Mouse (Mus musculus): ENCODE results near the gene Mrpl16. TPM values are rescaled to one million over a fixed set of nuclear protein-coding genes. Genes with fewer than 3 reads are reported as not detected.

The Mrpl16 gene
- polyA plus RNA-seq (2012; ENCODE audit: insufficient read depth, insufficient read length, missing spikeins) = 113 and 132 TPM in 2 replicates

- H3K4me1 ChIP-seq (ENCODE audit: control insufficient read depth, insufficient read depth, insufficient read length, low read length) = no peaks in the 10 kb centered on the region
- H3K27ac ChIP-seq (replicated peaks; ENCODE audit: low read depth, low read length) = peak within 1 kb of the TSS; percentile 55
- H3K4me3 ChIP-seq (ENCODE audit: insufficient read depth, low read depth, low read length) = peak within 1 kb of the TSS; percentile 91
These were observed at the start of gene Mrpl16 for GRCm38 (mm10) chr19:11770205-11770892. Gene Mrpl16, plus strand, starts transcription at chr19:11770391.

- H3K4me3 ChIP-seq (ENCODE audit: insufficient read depth, low read depth, low read length) = no peak overlapping the region
- H3K4me1 ChIP-seq (ENCODE audit: control insufficient read depth, insufficient read depth, insufficient read length, low read length) = no peaks in the 10 kb centered on the region
- no peak overlapping the region for H3K27ac ChIP-seq (replicated peaks; ENCODE audit: low read depth, low read length)
These were observed 46.3 kb upstream of the Mrpl16 start for GRCm38 (mm10) chr19:11723870-11724269.

GRCm38 (mm10) chr19:11724275-11724674, 45.9 kb upstream of the Mrpl16 start:
- Histone ChIP-seq H3K4me3 (ENCODE audit: insufficient read depth, low read depth, low read length) (no peak overlapping the region), H3K4me1 (ENCODE audit: control insufficient read depth, insufficient read depth, insufficient read length, low read length) (no peaks in the 10 kb centered on the region), H3K27ac (replicated peaks; ENCODE audit: low read depth, low read length) (no peak overlapping the region)

GRCm38 (mm10) chr19:11725915-11726314, 44.3 kb upstream of the Mrpl16 start:
- Histone ChIP-seq H3K4me1 (ENCODE audit: control insufficient read depth, insufficient read depth, insufficient read length, low read length) (no peaks in the 10 kb centered on the region), H3K4me3 (ENCODE audit: insufficient read depth, low read depth, low read length) (no peak overlapping the region)

GRCm38 (mm10) chr19:11727304-11727703, 42.9 kb upstream of the Mrpl16 start:
- H3K4me1 ChIP-seq (ENCODE audit: control insufficient read depth, insufficient read depth, insufficient read length, low read length) = no peaks in the 10 kb centered on the region
- H3K4me3 ChIP-seq (ENCODE audit: insufficient read depth, low read depth, low read length) = no peak overlapping the region
- H3K27ac ChIP-seq (replicated peaks; ENCODE audit: low read depth, low read length) = no peak overlapping the region

More at GRCm38 (mm10) chr19:11725915-11726314, 44.3 kb upstream of the Mrpl16 start:
- no peak overlapping the region for H3K27ac ChIP-seq (replicated peaks; ENCODE audit: low read depth, low read length)

- Histone ChIP-seq H3K4me3 (ENCODE audit: insufficient read depth, low read depth, low read length) (no peak overlapping the region), H3K4me1 (ENCODE audit: control insufficient read depth, insufficient read depth, insufficient read length, low read length) (no peaks in the 10 kb centered on the region), H3K27ac (replicated peaks; ENCODE audit: low read depth, low read length) (no peak overlapping the region)
These were observed 39.9 kb upstream of the Mrpl16 start for GRCm38 (mm10) chr19:11730278-11730677.

- no peak overlapping the region for H3K4me3 ChIP-seq (ENCODE audit: insufficient read depth, low read depth, low read length)
- H3K27ac ChIP-seq (replicated peaks; ENCODE audit: low read depth, low read length) = no peak overlapping the region
- H3K4me1 ChIP-seq (ENCODE audit: control insufficient read depth, insufficient read depth, insufficient read length, low read length) = no peaks in the 10 kb centered on the region
These were observed 33.7 kb upstream of the Mrpl16 start for GRCm38 (mm10) chr19:11736455-11736854.

GRCm38 (mm10) chr19:11745680-11746079, 24.5 kb upstream of the Mrpl16 start:
- H3K4me3 ChIP-seq (ENCODE audit: insufficient read depth, low read depth, low read length) = no peak overlapping the region
- no peaks in the 10 kb centered on the region for H3K4me1 ChIP-seq (ENCODE audit: control insufficient read depth, insufficient read depth, insufficient read length, low read length)
- no peak overlapping the region for H3K27ac ChIP-seq (replicated peaks; ENCODE audit: low read depth, low read length)

GRCm38 (mm10) chr19:11747298-11747697, 22.9 kb upstream of the Mrpl16 start, which contains the start of gene Gif:
Gene Gif, plus strand, starts transcription at chr19:11747554.
- Histone ChIP-seq H3K4me3 (ENCODE audit: insufficient read depth, low read depth, low read length) (no peak within 1 kb of the TSS), H3K4me1 (ENCODE audit: control insufficient read depth, insufficient read depth, insufficient read length, low read length) (no peaks in the 10 kb centered on the region), H3K27ac (replicated peaks; ENCODE audit: low read depth, low read length) (no peak within 1 kb of the TSS)

- H3K4me1 ChIP-seq (ENCODE audit: control insufficient read depth, insufficient read depth, insufficient read length, low read length) = no peaks in the 10 kb centered on the region
- H3K27ac ChIP-seq (replicated peaks; ENCODE audit: low read depth, low read length) = no peak overlapping the region
- no peak overlapping the region for H3K4me3 ChIP-seq (ENCODE audit: insufficient read depth, low read depth, low read length)
These were observed 5.1 kb upstream of the Mrpl16 start for GRCm38 (mm10) chr19:11765059-11765458.

- Histone ChIP-seq H3K4me1 (ENCODE audit: control insufficient read depth, insufficient read depth, insufficient read length, low read length) (no peaks in the 10 kb centered on the region), H3K4me3 (ENCODE audit: insufficient read depth, low read depth, low read length) (no peak overlapping the region), H3K27ac (replicated peaks; ENCODE audit: low read depth, low read length) (peak overlapping the region; percentile 51)
These were observed 3.8 kb upstream of the Mrpl16 start for GRCm38 (mm10) chr19:11766413-11766812.

GRCm38 (mm10) chr19:11768163-11768562, 2.0 kb upstream of the Mrpl16 start:
- H3K27ac ChIP-seq (replicated peaks; ENCODE audit: low read depth, low read length) = no peak overlapping the region
- H3K4me1 ChIP-seq (ENCODE audit: control insufficient read depth, insufficient read depth, insufficient read length, low read length) = no peaks in the 10 kb centered on the region
- no peak overlapping the region for H3K4me3 ChIP-seq (ENCODE audit: insufficient read depth, low read depth, low read length)

GRCm38 (mm10) chr19:11769257-11769920, 802 bp upstream of the Mrpl16 start:
- Histone ChIP-seq H3K27ac (replicated peaks; ENCODE audit: low read depth, low read length) (no peak overlapping the region), H3K4me3 (ENCODE audit: insufficient read depth, low read depth, low read length) (no peak overlapping the region), H3K4me1 (ENCODE audit: control insufficient read depth, insufficient read depth, insufficient read length, low read length) (no peaks in the 10 kb centered on the region)

- Histone ChIP-seq H3K4me3 (ENCODE audit: insufficient read depth, low read depth, low read length) (no peak overlapping the region), H3K4me1 (ENCODE audit: control insufficient read depth, insufficient read depth, insufficient read length, low read length) (no peaks in the 10 kb centered on the region), H3K27ac (replicated peaks; ENCODE audit: low read depth, low read length) (no peak overlapping the region)
These were observed 7.1 kb downstream of the Mrpl16 start for GRCm38 (mm10) chr19:11777191-11777865.

- Histone ChIP-seq H3K27ac (replicated peaks; ENCODE audit: low read depth, low read length) (no peak overlapping the region), H3K4me1 (ENCODE audit: control insufficient read depth, insufficient read depth, insufficient read length, low read length) (no peaks in the 10 kb centered on the region), H3K4me3 (ENCODE audit: insufficient read depth, low read depth, low read length) (no peak overlapping the region)
These were observed 15.4 kb downstream of the Mrpl16 start for GRCm38 (mm10) chr19:11785409-11786154.
